Mouse (Mus musculus): Measurements from ENCODE around the gene Hmcn1. TPM values are rescaled to one million over a fixed set of nuclear protein-coding genes. Genes with fewer than 3 reads are reported as not detected.

Hmcn1 gene
- total RNA-seq, 2 experiments from 2014 or later, result 24.6 to 25.6 TPM

DNA sequence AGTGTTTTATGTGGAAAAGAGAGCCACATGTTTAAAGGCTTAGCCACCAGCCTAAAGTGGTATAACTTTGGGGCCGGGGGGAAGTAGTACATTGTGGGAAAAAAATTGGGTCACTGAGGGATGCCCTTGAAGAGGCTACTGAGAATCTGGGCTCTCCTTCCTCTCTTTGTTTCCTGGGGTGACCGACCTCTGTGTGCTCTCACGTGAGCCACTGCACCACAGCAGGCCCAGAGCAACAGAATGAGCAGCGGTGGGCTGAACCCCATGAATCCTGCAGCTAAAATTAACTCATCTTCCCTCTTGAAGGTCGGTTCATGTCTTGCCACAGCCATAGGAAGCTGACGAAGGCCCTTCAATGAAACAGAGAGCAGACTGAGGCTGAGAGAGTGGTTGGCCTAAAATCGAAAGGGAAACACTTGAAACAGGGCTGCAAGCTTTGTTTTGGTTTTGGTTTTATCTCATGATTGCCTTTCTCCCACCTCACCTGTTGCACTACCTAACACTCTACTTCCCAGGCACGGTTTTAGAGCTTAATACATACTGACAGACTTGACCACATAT, 8.7 kb upstream of the Hmcn1 start:
- DNase-seq, result no peak
- intact Hi-C loops (cut with DNase I), result no loop called here

DNA sequence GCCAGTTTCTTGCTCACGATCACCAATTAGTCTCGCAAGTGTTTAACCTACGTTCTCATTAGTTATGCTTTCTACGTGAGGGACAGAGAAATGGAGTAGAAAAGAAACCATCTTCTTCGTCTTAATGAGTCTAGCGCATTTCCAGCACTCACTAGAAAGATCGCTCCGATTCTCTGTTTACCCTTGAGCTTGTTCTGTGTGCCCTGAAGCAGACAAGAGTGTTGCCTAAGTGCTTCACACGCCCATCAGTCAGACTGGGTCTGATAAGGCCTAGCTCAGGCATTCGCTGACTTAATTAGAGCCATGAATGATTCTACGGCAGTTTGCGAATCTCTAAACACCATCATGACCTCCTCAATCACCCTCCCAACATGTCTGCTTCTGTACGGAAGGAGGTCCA, 7.5 kb upstream of the Hmcn1 start:
- intact Hi-C loops (cut with DNase I), result no loop called here
- no peak for DNase-seq

DNA sequence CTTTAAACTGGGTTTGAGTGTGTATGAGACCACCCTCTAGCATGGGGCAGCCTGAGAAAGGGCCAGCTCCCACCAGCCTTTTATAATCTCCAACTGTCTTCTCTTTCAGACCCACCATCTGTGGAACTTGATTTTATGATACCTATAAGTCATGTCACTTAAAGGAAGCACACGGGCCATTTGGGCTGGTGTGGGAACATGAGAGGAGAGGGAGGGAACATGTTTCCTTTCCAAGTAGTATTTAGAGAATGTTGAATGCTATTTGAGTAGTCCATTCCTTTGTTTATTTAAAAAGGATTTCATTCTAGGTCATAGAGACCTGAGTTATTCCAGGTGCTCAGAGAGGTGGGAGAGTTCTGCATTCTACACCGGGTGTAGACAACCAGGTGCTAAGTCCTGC, 1.4 kb upstream of the Hmcn1 start:
- intact Hi-C loops (cut with DNase I), result loop anchor here (5.0 kb wide), 2 partner anchors 52 to 77 kb away; no protein-coding TSS in a partner anchor
- DNase-seq, result no peak

DNA sequence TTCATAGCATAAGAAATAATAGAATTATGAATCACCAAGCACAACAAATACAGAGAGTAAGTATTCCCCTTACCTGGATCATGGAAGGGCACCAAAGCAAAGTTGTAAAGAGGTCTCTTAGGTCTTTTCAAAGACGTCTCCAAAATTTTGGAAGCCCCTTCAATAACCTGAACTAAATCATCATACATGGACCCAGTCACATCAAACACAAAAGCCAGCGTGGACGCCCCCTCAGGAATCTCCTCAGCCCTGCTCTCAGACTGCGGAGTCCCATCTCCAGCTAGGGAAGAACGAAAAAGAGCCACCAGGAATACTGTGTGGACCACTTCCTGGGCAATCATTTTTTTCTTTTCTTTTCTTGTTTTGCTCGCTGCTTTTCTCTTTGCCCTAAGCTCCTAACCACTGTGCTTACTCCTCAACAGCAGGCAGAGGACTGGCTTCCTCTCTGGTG, 499 bp downstream of the Hmcn1 start:
- DNase-seq, result no peak
- intact Hi-C loops (cut with DNase I), result loop anchor here (2.0 to 5.0 kb wide), 3 partner anchors 14 to 75 kb away; no protein-coding TSS in a partner anchor

DNA sequence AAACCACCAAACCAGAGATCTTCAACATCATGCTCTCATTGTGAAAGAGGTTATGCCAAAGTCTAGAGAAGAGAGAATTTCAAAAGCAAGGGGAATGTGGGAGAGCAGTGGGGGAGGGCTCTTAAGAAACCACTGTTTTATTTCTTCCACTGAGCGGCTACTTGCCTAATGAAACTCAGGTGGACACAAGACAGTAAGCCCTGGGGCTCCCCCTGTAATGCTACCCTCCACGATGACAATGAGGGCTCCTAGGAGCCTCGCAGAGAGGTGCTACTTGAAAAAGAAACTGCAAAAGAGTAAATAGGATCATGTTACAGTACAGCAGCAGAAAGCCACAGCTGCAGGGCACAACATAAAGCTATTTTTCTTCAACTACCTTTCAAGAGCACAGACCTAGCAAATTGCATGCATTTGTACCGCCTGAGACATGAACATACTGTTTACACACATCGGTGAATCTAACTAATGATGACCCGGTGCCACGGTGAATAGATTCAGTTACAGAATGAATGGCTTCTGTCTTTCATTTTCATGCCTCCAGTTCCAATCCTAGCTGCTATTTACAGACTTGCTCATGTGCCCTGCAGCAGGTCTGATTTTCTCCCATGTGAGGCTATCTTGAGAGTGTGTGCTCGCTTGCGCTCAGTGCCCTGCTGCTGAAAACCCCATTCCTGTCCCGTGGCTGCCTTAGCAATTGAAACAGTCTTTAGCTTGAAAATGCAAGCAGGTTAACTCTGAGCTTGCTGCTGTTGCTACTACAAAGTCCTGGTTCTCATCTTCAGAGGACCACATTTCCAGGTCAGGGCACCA, 1.3 kb downstream of the Hmcn1 start:
- peak in 1 of 2 experiments; percentile 22 for DNase-seq
- intact Hi-C loops (cut with DNase I), result loop anchor here (2.0 to 5.0 kb wide), 3 partner anchors 13 to 75 kb away; no protein-coding TSS in a partner anchor

DNA sequence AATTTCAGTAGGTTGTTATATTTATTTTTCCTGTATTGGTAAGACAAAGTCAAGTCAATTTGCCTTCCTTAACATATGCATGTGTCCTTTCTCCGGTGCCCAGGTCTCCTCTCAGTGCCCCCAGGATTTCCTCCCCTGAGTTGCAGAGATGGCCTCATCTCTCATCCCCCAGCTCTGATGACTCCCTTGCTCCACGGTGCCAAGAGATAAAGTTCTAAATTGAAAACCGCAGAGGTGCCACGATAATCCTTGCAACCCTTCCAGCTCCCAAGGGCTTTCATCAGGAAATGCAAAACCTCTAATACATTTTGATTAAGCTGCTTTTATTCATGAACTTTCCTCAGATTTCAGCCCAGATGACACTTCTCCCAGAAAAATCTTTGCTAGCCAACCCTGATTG, 8.3 kb downstream of the Hmcn1 start:
- intact Hi-C loops (cut with DNase I), result no loop called here
- DNase-seq, result no peak

DNA sequence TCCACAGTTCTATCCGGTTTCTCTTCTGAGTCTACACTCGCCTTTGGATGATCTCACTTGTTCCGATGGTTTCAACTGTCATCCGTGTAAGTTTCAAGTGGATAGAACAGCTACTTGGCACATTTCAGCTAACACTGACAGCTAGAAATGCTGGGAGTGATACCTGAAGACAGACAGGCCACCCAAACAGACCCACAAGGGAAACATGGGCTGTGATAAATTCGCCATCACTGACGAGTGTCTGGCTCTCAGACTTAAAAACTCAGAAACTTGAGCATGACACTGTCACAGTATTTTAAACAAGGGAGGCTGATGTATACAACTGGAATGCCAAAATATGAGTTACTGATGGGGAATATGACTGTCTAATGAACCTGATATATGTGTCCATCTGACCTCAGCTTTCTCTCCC, 9.1 kb downstream of the Hmcn1 start:
- intact Hi-C loops (cut with DNase I), result no loop called here
- no peak for DNase-seq

DNA sequence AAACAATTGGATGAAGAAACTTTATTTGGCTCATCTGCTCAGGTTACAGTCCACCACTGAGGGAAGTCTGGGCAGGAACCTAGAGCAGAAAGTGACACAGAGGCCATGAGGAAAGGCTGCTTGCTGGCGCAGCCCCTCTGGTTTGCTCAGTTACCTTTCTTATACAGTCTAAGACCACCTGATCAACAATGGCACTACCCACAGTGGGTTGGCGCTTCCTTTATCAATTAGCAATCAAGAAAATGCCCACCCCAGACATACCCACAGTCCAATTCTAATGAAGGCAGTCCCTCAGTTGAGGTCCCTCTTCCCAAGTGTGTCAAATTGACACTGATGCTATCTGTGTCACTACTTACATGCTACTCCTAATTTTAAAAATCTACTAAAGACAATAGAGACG, 14.6 kb downstream of the Hmcn1 start:
- intact Hi-C loops (cut with DNase I), result loop anchor here (2.0 kb wide), 1 partner anchor 14 kb away; the partner anchor contains the start of gene Hmcn1
- DNase-seq, result no peak

DNA sequence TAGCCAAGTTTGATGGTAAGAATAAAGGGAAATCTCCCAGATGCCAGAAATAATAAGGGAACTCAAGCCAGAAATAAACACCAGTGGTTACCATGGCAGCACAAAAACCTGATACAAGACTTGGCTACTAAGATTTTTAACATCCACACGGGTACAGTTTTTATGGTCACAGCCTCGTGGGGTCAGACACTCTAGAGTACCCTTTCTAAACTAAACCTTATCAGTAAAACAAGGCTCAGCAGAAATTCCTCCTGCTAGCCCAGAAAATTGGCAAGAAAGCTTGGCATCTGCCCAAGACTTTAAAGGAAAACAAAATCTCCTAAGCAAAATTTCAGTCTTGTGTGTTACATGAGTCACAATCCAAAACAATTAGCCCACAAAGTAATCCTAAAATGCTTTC, 17.0 kb downstream of the Hmcn1 start:
- intact Hi-C loops (cut with DNase I), result no loop called here
- DNase-seq, result peak; percentile 24 to 49

DNA sequence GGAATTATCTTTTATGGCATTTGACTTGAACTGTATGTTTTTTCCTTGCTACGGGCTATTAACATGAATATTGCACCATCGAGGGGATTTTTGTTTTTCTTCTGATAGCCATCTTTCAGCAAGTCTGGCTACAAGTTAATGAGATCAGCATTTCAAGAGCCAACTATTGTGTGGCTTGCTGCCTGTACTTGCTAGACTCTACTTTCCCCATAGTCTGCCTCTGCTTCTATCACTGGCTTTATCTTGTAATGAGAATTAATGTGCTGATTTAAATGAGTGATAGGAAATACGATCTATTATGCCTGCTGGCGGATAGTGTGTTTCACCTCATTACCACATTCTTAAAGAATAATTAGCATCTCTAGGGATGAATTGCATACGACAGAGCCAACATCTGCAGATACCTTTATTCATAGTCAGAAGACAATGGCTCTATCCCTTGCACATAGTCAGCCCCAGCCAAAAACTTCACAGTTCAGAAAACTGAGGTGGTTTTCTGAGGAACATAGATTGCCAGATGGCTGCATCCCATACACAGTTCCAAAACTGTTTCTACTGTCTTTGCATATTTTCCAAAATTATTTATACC, 33.7 kb downstream of the Hmcn1 start:
- intact Hi-C loops (cut with DNase I), result no loop called here
- no peak for DNase-seq

DNA sequence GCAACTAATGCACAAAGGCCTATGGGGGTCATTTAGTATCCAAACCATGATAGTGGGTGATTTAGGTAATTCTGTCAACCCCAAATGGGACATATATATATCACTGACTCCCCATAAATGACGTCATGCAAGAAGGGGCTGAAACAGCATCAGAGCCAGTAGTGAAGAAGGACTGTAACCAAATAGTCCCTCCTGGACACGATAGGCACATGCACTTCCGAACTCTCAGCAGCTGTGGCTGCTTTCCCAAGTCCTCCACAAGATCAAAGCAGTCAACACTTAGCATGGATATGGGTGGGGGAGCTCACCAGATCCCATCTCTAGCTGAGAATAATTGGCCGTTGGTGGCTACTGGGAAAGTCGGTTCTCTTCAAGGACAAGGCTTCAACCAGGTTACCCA, 42.2 kb downstream of the Hmcn1 start:
- DNase-seq, result no peak
- intact Hi-C loops (cut with DNase I), result no loop called here

DNA sequence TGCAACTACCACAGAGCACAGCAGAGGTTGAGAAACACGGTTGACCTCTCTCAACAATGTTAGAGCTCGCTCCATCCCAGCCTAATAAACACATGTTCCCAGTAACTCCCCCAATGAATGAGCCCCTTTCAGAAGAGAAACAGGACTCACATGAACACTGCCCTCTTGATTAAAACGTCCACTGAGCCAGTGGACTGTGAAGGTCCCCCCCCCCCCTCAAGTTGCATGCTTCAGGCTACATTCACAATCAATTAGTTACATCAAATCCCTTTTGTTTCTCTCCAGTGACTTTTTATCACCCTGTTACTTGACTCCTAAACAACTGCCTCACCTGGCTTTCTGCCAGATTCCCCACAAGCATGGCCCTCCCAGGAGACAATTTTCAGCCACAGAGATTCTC, 43.2 kb downstream of the Hmcn1 start:
- intact Hi-C loops (cut with DNase I), result no loop called here
- no peak for DNase-seq

DNA sequence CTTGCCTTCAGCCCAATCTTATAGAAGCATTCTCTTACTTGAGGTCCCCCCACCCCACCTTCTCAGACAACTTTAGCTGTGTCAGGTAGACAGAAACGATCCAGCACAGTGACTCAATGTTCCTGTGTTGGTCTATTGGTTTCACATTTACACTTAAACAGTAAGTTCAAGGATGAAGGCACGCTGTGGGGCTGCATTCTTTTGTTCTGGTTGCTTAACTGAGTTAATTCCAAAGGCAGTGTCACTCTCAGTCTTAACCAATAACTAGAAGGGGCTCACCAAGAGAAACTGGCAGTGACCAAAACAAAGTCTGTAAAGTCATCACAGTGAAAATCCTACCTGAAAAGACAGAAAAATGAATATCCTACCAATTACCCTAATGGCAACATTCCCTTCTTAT, 44.3 kb downstream of the Hmcn1 start:
- no peak for DNase-seq
- intact Hi-C loops (cut with DNase I), result no loop called here

DNA sequence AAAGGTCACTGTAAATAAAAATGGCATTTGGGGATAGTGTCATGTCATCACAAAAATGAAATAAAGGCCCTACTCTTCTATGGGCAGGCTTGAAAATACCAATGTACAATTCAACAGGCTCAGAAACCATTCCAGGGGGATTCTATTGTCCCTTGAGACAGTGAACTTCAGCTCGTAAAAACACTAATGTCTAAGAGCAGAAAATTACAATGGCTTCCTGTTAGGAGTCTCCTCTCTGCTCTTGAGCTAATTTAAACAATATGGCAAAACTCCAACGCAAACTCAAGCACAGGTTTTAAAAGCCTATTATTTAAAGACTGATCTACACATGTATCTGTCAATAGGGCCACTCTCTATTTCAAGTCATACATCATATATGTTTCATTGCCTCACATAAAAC, 49.6 kb downstream of the Hmcn1 start:
- DNase-seq, result no peak
- intact Hi-C loops (cut with DNase I), result loop anchor here (5.0 kb wide), 1 partner anchor 49 kb away; the partner anchor contains the start of gene Hmcn1

DNA sequence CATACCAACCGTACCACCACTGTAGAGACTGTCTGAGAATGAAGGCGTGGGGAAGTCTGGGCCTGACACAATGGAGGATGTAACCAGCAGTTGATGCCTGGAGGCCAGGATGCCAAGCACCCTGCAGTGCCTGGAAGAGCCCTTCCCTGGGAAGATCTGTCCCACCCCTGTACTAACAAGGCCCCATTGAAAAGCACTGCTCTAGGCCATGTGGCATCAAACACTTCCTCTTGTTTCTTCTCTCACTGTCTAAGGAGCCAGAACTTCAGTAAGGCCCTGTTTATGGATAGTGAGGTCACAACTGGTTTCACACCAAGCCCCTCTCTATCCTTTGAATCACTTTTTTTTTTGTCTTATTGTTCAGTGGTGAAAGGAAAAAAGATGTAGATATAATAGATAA, 51.1 kb downstream of the Hmcn1 start:
- DNase-seq, result no peak
- intact Hi-C loops (cut with DNase I), result loop anchor here (5.0 kb wide), 1 partner anchor 50 kb away; the partner anchor contains the start of gene Hmcn1

DNA sequence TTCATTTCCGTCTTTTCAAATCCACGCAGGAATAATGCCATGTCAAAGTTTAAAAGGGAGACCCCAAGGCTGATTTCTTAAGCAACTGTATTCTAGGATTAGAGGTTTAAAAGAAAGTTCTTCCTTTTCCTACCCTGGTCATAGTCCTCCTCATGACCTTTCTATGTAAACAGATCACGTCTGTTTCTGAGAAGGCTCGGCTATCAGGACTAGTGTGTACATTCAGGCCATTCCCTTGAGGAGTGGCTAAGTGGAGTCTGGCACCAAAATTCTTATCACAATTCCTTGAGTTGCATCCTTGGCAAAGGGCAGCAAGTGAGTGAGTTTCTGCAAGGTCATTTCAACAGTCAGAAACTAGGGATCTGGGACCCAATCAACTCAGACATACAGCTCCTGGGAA, 56.4 kb downstream of the Hmcn1 start:
- intact Hi-C loops (cut with DNase I), result no loop called here

DNA sequence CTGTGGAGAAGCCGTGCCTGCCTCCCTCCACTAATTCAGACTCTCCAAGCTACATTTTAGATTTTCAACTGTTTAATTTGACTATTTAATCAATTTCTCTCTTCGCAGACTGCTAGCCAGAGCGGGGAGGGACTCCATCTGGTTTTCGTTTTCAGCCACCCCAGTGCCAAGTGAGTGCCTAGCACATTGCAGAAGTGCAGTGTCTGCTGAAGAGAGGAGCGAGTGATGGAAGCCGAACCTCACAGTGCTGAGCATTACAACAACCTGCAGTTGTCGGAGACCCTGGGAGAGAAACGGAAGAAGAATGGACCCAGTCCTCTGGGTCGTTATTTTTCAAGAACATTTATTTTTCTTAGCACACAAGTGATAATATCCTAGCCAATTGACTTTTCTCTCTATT, 59.6 kb downstream of the Hmcn1 start:
- intact Hi-C loops (cut with DNase I), result no loop called here
- DNase-seq, result peak; percentile 19 to 41

More for the DNA sequence above, 56.4 kb downstream of the Hmcn1 start:
- DNase-seq, result no peak

DNA sequence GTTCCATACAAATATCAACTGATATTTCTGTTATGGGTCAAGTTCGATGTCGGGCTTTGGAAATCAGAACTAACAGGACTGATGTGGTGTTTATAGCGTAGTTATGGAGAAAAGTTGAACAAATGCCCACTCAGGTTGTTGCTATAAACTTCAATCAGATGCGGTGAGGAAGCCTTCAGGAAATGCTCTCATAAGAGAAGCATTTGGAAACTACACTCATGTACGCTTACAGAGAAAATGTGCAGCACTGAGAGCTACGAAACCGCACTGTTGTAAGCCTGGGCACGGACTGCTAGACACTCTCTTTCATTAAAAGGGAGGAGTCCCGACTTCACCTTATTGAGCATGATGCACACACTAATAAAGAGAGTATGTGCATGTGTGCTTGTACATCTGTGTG, 72.4 kb downstream of the Hmcn1 start:
- intact Hi-C loops (cut with DNase I), result loop anchor here (2.0 to 5.0 kb wide), 2 partner anchors 88 to 139 kb away; no protein-coding TSS in a partner anchor
- no peak for DNase-seq

DNA sequence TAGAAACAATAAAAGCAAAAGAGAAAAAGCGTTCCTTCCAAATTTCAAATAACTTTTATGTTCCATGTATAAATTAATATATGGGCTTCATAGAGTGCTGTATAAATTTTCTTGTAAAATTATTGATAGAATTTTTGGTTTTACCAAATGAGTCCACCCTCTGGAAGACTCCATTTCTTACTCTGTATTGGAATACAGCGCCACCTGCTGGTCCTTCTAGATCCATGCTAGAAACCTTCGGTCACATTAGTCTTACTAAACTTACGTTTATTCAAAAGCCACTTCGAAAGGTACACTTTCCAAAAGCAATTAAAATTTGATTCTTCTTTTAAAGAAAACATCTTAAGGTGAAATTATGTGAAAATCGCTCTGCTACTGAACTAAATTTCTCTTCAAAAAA, 73.0 kb downstream of the Hmcn1 start:
- intact Hi-C loops (cut with DNase I), result loop anchor here (2.0 to 5.0 kb wide), 2 partner anchors 89 to 138 kb away; no protein-coding TSS in a partner anchor
- peak; percentile 71 to 77 for DNase-seq

DNA sequence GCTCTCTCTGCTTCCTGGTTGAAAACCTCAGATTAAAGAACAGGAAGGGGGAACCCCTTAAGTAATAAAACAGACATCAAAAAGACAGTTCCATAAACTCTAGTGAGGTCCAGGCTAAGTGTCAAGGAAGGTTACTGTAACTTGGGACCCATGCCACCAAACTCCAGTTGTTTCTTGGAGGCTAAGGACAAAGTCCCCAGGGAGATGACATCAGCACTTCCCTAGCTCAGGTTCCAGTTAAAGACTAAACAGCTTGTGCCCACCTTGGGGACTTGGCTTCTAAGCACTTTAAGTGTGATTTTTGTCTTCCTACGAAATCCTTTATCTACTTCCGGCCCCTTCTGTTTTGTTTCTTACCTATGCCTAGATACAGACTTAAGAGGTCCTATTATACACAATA, 78.3 kb downstream of the Hmcn1 start:
- intact Hi-C loops (cut with DNase I), result loop anchor here (5.0 kb wide), 3 partner anchors 38 to 373 kb away; partner anchors contain the start of gene Hmcn1
- DNase-seq, result peak; percentile 19 to 53

DNA sequence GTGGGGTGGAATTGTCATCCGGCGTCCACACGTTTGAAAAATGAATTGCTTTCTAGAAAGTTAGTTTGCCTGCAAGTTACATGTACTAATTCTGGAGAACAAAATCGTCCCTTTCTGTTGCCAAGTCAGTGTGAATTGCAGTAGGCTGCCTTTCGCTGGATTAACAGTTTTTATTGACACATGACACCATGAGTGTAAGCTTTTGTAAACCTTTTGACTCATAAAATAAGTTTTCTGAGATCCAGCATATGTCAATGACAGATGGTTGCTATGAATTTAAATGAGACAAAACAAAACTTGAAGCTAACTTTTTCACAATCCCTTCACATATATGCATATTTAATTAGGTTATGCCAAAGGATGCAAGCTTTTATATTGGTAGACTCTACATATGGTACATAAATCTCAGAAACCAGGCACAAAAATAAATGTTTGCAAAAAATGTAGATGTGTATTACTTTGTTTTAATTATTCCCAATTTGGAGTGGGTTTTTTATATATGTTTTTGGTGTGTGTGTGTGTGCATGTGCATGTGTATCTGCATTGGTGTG, 79.6 kb downstream of the Hmcn1 start:
- DNase-seq, result no peak
- intact Hi-C loops (cut with DNase I), result no loop called here

All from heart, postnatal 14 days (tissue).